Mouse (Mus musculus) kidney, postnatal 0 days (tissue): Measurements from ENCODE around the gene Hagh. TPM values are rescaled to one million over a fixed set of nuclear protein-coding genes. Genes with fewer than 3 reads are reported as not detected.

Experiments
- ATAC-seq: fragments of 200-750 bp; cut with Nextera tagmentation; replicated peaks from 2 replicates; pipeline ENCODE4 v1.8.0; 2017; ENCODE audit warnings: low read depth, moderate number of reproducible peaks, moderate TSS enrichment, moderate library complexity; ENCODE audit not compliant: low FRiP score
- DNase-seq: peaks from one replicate; pipeline ENCODE4 v3.0.0-alpha.2; 2016; ENCODE audit warnings: low spot score
- H3K27ac ChIP-seq: fragments of 300-500 bp; sonication (generic); 2 replicates; pipeline ENCODE4 v1.5.1; 2014; ENCODE audit warnings: mild to moderate bottlenecking
- H3K27me3 ChIP-seq: fragments of 300-500 bp; sonication (generic); 2 replicates; pipeline ENCODE4 v1.6.1; 2014; ENCODE audit warnings: low read length, mixed read lengths; ENCODE audit not compliant: insufficient read depth
- H3K36me3 ChIP-seq: fragments of 300-500 bp; sonication (generic); 2 replicates; pipeline ENCODE4 v1.6.1; 2014; ENCODE audit warnings: low read length, mixed read lengths; ENCODE audit not compliant: insufficient read depth
- H3K4me1 ChIP-seq: fragments of 300-500 bp; sonication (generic); replicated peaks from 2 replicates; pipeline ENCODE4 v1.6.1; 2014; ENCODE audit warnings: antibody characterized with exemption, low read length, mixed read lengths; ENCODE audit not compliant: insufficient read depth
- H3K4me2 ChIP-seq: fragments of 300-500 bp; sonication (generic); 2 replicates; pipeline ENCODE4 v1.6.1; 2014; ENCODE audit warnings: mild to moderate bottlenecking, low read length, moderate library complexity, mixed read lengths
- H3K4me3 ChIP-seq: fragments of 300-500 bp; sonication (generic); replicated peaks from 2 replicates; pipeline ENCODE4 v1.5.1; 2014; ENCODE audit warnings: low read depth, low read length
- H3K9ac ChIP-seq: fragments of 300-500 bp; sonication (generic); 2 replicates; pipeline ENCODE4 v1.6.1; 2014; ENCODE audit warnings: low read depth, low read length
- H3K9me3 ChIP-seq: fragments of 300-500 bp; sonication (generic); replicated peaks from 2 replicates; pipeline ENCODE4 v1.6.1; 2016; ENCODE audit warnings: low read length, inconsistent platforms, mixed read lengths
- CTCF ChIP-seq: IDR thresholded peaks from 2 replicates; pipeline ENCODE4 v1.5.1; 2016; ENCODE audit warnings: antibody characterized with exemption, low read depth, mild to moderate bottlenecking, moderate library complexity
- WGBS: fragments of 180-500 bp; shearing (Covaris S2); extraction: QIAGEN DNeasy Blood & Tissue Kit; methylation state at CpG from one replicate; pipeline ENCODE4 v1.1.7; 2014; 5-methylcytosine and 5-hydroxymethylcytosine counted together
- polyA plus RNA-seq: library from polyadenylated mRNA; unstranded; fragments of >200 nt; fragmentation: Nextera tagmentation; extraction: Ambion mirVana; gene quantifications from 2 replicates; pipeline ENCODE4 v1.2.1, GENCODE M21; 2015

The Hagh gene
- polyA plus RNA-seq: 99.7 and 101 TPM in 2 replicates

DNA sequence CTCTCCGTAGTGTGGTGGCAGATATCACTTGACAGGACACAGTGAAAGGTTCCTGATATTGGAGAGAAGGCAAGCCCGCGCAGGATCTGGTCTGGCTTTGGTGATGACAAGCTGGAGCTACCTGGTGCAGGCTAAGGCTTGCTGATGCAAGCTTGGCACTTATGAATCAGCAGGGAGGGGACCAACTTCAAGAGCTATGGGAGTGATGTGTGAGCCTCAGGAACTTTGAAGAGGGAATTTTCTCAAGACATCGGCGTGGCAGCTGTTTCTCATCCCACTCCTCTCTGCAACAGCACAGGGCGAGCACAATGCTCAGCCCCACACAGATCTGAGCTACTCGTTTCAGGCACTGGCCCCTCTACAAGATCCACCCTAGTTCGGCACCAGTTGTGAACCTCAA lies at the start of gene Hagh:
Gene Hagh, plus strand, starts transcription at position 302 of the 400 bp plus-strand sequence.
- DNase-seq: no peak
- WGBS: 63% methylated on average over 8 of the region's 8 CpGs
- H3K9ac ChIP-seq: no peak within 1 kb of the TSS
- H3K27me3 ChIP-seq: no peaks in the 10 kb centered on the region
- H3K36me3 ChIP-seq: no peaks in the 10 kb centered on the region
- H3K4me3 ChIP-seq: no peak within 1 kb of the TSS
- ATAC-seq: 0 out of 2 replicates have a peak, but pooled peaks have one; percentile 36
- H3K27ac ChIP-seq: no peak within 1 kb of the TSS
- no peak within 1 kb of the TSS for H3K4me2 ChIP-seq
- no peak for TF ChIP-seq CTCF
- H3K9me3 ChIP-seq: no peaks in the 10 kb centered on the region
- H3K4me1 ChIP-seq: no peaks in the 10 kb centered on the region

DNA sequence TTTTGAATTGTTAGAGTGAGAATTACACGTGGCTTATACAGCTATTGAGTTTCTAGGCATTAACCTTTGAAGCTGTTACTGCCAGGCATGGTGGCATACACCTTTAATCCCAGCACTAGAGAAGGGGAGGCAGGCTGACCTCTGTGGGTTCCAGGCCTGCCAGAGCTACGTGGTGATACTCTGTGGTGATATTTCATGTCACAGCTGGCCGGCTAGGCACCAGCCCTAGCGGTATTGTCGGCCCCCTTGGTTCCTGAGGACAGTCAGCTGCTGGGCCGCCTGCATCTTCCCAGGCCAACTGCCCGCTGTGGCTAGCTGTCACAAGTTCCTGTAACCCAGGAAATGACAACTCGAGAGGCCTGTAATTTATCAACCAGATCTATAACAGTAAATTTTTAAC lies 47.8 kb upstream of the Hagh start:
- no peaks in the 10 kb centered on the region for H3K27me3 ChIP-seq
- no peak overlapping the region for H3K9ac ChIP-seq
- ATAC-seq: no peak
- no peak for DNase-seq
- H3K36me3 ChIP-seq: no peaks in the 10 kb centered on the region
- H3K27ac ChIP-seq: no peak overlapping the region
- no peak overlapping the region for H3K4me3 ChIP-seq
- no peak for TF ChIP-seq CTCF
- no peaks in the 10 kb centered on the region for H3K4me1 ChIP-seq
- H3K9me3 ChIP-seq: no peaks in the 10 kb centered on the region
- 17% methylated on average over 8 of the region's 8 CpGs for WGBS
- no peak overlapping the region for H3K4me2 ChIP-seq

- Histone ChIP-seq H3K4me1 (no peaks in the 10 kb centered on the region), H3K27me3 (no peaks in the 10 kb centered on the region), H3K27ac (no peak overlapping the region), H3K4me3 (no peak overlapping the region), H3K4me2 (no peak overlapping the region), H3K9ac (no peak overlapping the region), H3K36me3 (no peaks in the 10 kb centered on the region), H3K9me3 (no peaks in the 10 kb centered on the region)
- 40% methylated on average over 12 of the region's 12 CpGs for WGBS
- TF ChIP-seq CTCF: no peak
- peak; percentile 31 for DNase-seq
- no peak for ATAC-seq
These were observed 45.2 kb upstream of the Hagh start for GRCm38 (mm10) chr17:24794791-24795190.

DNA sequence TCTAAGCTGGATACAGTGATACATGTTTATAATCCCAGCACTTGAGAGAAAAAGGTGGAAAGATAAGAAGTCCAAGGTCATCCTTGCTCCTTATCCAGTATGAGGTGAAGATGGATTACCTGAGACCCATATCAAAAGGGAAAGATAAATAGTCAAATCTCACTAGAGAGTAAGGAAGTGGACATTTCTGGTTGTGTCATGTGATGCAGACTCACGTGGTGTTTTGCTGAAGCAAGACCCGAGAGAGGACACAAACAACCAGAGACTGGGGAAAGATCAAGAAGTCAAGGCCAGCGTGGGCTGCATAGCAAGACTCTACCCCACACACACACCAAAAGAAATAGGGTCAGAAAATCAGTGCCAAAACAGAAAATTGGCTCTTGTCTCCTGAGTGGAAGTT lies 43.0 kb upstream of the Hagh start:
- Histone ChIP-seq H3K36me3 (no peaks in the 10 kb centered on the region), H3K4me2 (no peak overlapping the region), H3K4me3 (no peak overlapping the region), H3K9me3 (no peaks in the 10 kb centered on the region), H3K9ac (no peak overlapping the region), H3K4me1 (no peaks in the 10 kb centered on the region), H3K27me3 (no peaks in the 10 kb centered on the region), H3K27ac (no peak overlapping the region)
- TF ChIP-seq CTCF: no peak
- 66% methylated on average over 3 of the region's 3 CpGs for WGBS
- ATAC-seq: no peak
- no peak for DNase-seq

GRCm38 (mm10) chr17:24798229-24798628 lies 41.7 kb upstream of the Hagh start:
- Histone ChIP-seq H3K9me3 (no peaks in the 10 kb centered on the region), H3K27ac (no peak overlapping the region), H3K36me3 (no peaks in the 10 kb centered on the region), H3K4me1 (no peaks in the 10 kb centered on the region), H3K4me2 (no peak overlapping the region), H3K9ac (no peak overlapping the region), H3K27me3 (no peaks in the 10 kb centered on the region), H3K4me3 (no peak overlapping the region)
- ATAC-seq (no peak), DNase-seq (no peak)
- 58% methylated on average over 9 of the region's 9 CpGs for WGBS
- no peak for TF ChIP-seq CTCF

DNA sequence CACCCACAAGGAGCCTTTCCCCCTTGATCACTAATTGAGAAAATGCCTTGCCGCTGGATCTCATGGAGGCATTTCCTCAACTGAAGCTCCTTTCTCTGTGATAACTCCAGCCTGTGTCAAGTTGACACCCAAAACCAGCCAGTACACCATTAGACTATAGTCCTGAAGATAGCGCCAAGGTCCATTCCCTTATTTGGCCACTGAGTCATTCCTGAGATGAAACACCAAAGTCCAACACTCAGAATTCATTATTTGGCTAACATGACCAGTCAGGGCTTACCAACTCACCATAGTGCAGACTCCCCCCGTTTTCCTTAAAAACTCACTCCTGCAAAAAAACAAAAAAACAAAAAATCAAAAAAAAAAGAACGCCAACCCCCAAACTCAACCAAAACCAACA lies 40.5 kb upstream of the Hagh start:
- no peak for TF ChIP-seq CTCF
- WGBS: 88% methylated on average over 4 of the region's 4 CpGs
- ATAC-seq: no peak
- H3K9ac ChIP-seq: no peak overlapping the region
- H3K27me3 ChIP-seq: no peaks in the 10 kb centered on the region
- H3K4me3 ChIP-seq: no peak overlapping the region
- DNase-seq: no peak
- no peaks in the 10 kb centered on the region for H3K9me3 ChIP-seq
- H3K27ac ChIP-seq: no peak overlapping the region
- no peaks in the 10 kb centered on the region for H3K36me3 ChIP-seq
- H3K4me2 ChIP-seq: no peak overlapping the region
- no peaks in the 10 kb centered on the region for H3K4me1 ChIP-seq

GRCm38 (mm10) chr17:24800524-24800923 lies 39.4 kb upstream of the Hagh start:
- 61% methylated on average over 3 of the region's 3 CpGs for WGBS
- 0 out of 2 replicates have a peak, but pooled peaks have one; percentile 10 for TF ChIP-seq CTCF
- Histone ChIP-seq H3K4me1 (no peaks in the 10 kb centered on the region), H3K4me3 (no peak overlapping the region), H3K9ac (no peak overlapping the region), H3K9me3 (no peaks in the 10 kb centered on the region), H3K4me2 (no peak overlapping the region), H3K36me3 (no peaks in the 10 kb centered on the region), H3K27me3 (no peaks in the 10 kb centered on the region), H3K27ac (no peak overlapping the region)
- no peak for DNase-seq
- ATAC-seq: no peak
